Comparison of ENCODE assay signal across 21 mouse cellular contexts in genomic region chr6:125601748-125602147, GRCm38 (mm10). TPM values are rescaled to one million over a fixed set of nuclear protein-coding genes. Genes with fewer than 3 reads are reported as not detected.
A peak's percentile ranks its signal among the peaks of the same experiment; 100 is the strongest.
DNase-seq lines count a peak whose midpoint lies in the region; ATAC-seq lines count a peak whose summit lies in the region.
"Had no signal": no experiment of that assay in that cellular context is flagged by ENCODE, and none has a peak within 500 bp of the region (broad histone marks: within the 10 kb centered on the region; RNA-seq: fewer than 3 reads in every experiment).

No protein-coding gene starts in this region.

- H3K27me3 ChIP-seq in embryonic facial prominence, embryonic 11.5 days (ENCODE audit: control insufficient read depth, insufficient read depth, low read length), result no peaks in the 10 kb centered on the region
- H3K27me3 ChIP-seq in embryonic facial prominence, embryonic 10.5 days (replicated peaks; ENCODE audit: low read depth, poor library complexity, severe bottlenecking), result peaks cover 37% of the 10 kb centered on the region
- no peaks in the 10 kb centered on the region for H3K27me3 ChIP-seq in embryonic facial prominence, embryonic 15.5 days
- H3K27me3 ChIP-seq: hindbrain, embryonic 15.5 days had no signal

- no peaks in the 10 kb centered on the region for H3K36me3 ChIP-seq in embryonic facial prominence, embryonic 11.5 days (replicated peaks; ENCODE audit: control insufficient read depth, insufficient read depth, low read depth, low read length)
- H3K36me3 ChIP-seq in embryonic facial prominence, embryonic 10.5 days (replicated peaks), result no peaks in the 10 kb centered on the region
- no peaks in the 10 kb centered on the region for H3K36me3 ChIP-seq in embryonic facial prominence, embryonic 15.5 days
- H3K36me3 ChIP-seq: forebrain, embryonic 10.5 days; forebrain, embryonic 15.5 days; heart, embryonic 13.5 days; hindbrain, embryonic 15.5 days had no signal

- H3K9me3 ChIP-seq in embryonic facial prominence, embryonic 11.5 days (replicated peaks; ENCODE audit: control insufficient read depth, low read length), result no peaks in the 10 kb centered on the region
- H3K9me3 ChIP-seq in embryonic facial prominence, embryonic 10.5 days, result no peaks in the 10 kb centered on the region
- H3K9me3 ChIP-seq in embryonic facial prominence, embryonic 15.5 days (replicated peaks), result no peaks in the 10 kb centered on the region
- H3K9me3 ChIP-seq: forebrain, embryonic 10.5 days; forebrain, embryonic 15.5 days; heart, embryonic 13.5 days; hindbrain, embryonic 15.5 days had no signal

- no peak overlapping the region for H3K9ac ChIP-seq in embryonic facial prominence, embryonic 11.5 days (replicated peaks; ENCODE audit: low read length)
- H3K9ac ChIP-seq in embryonic facial prominence, embryonic 15.5 days, result no peak overlapping the region
- H3K9ac ChIP-seq: forebrain, embryonic 15.5 days; heart, embryonic 13.5 days; hindbrain, embryonic 15.5 days had no signal

- WGBS in embryonic facial prominence, embryonic 11.5 days, result 47% methylated on average over 5 of the region's 5 CpGs
- 61% methylated on average over 5 of the region's 5 CpGs for WGBS in embryonic facial prominence, embryonic 10.5 days
- 32% methylated on average over 5 of the region's 5 CpGs for WGBS in embryonic facial prominence, embryonic 15.5 days

- no peak overlapping the region for H3K4me3 ChIP-seq in embryonic facial prominence, embryonic 11.5 days (ENCODE audit: low read depth, low read length)
- H3K4me3 ChIP-seq in embryonic facial prominence, embryonic 10.5 days, result no peak overlapping the region
- no peak overlapping the region for H3K4me3 ChIP-seq in embryonic facial prominence, embryonic 15.5 days (replicated peaks)
- H3K4me3 ChIP-seq: erythroblast, embryonic 14.5 days; forebrain, embryonic 10.5 days; forebrain, embryonic 15.5 days; heart, embryonic 13.5 days; hindbrain, embryonic 15.5 days had no signal

- peak; percentile 49 for DNase-seq in embryonic facial prominence, embryonic 11.5 days (ENCODE audit: low spot score)
- DNase-seq in embryonic facial prominence, embryonic 10.5 days (ENCODE audit: low spot score), result no peak
- peak; percentile 44 for DNase-seq in kidney, postnatal 14 days
- DNase-seq in kidney, postnatal 36 days, result no peak
- peak; percentile 60 for DNase-seq in NIH3T3 (ENCODE audit: low read depth)
- no peak for DNase-seq in gastrocnemius, postnatal 36 days
- DNase-seq: adrenal gland, postnatal 36 days; cerebellum, adult 11 months; cerebellum, adult 8-10 months; cerebellum, postnatal 14 days; embryo, embryonic 11 days; gastrocnemius, postnatal 14 days; heart, postnatal 36 days had no signal

- no peak overlapping the region for H3K27ac ChIP-seq in embryonic facial prominence, embryonic 11.5 days (replicated peaks; ENCODE audit: low read depth, low read length)
- no peak overlapping the region for H3K27ac ChIP-seq in embryonic facial prominence, embryonic 10.5 days (replicated peaks)
- H3K27ac ChIP-seq in embryonic facial prominence, embryonic 15.5 days (replicated peaks), result peak overlapping the region; percentile 34; the same call in 1 of the 2 replicates
- H3K27ac ChIP-seq: forebrain, embryonic 15.5 days; heart, embryonic 13.5 days; hindbrain, embryonic 15.5 days had no signal

- no peak for ATAC-seq in embryonic facial prominence, embryonic 11.5 days (replicated peaks; ENCODE audit: insufficient number of reproducible peaks, low FRiP score, low TSS enrichment, low read depth)
- no peak for ATAC-seq in embryonic facial prominence, embryonic 15.5 days (ENCODE audit: insufficient number of reproducible peaks, low FRiP score, low TSS enrichment, low read depth)
- ATAC-seq in cerebellum, adult (ENCODE audit: insufficient number of reproducible peaks, low FRiP score, low TSS enrichment), result no peak
- ATAC-seq: forebrain, embryonic 15.5 days; intestine, embryonic 16.5 days had no signal

- no peaks in the 10 kb centered on the region; the same call in 1 of the 2 replicates for H3K4me1 ChIP-seq in embryonic facial prominence, embryonic 11.5 days (ENCODE audit: control insufficient read depth, insufficient read depth, low read length)
- peaks cover 38% of the 10 kb centered on the region for H3K4me1 ChIP-seq in embryonic facial prominence, embryonic 10.5 days
- peaks cover 39% of the 10 kb centered on the region for H3K4me1 ChIP-seq in embryonic facial prominence, embryonic 15.5 days

- intact Hi-C loops in gastrocnemius, postnatal 36 days (cut with DNase I), result loop anchor here (5.0 kb wide), 2 partner anchors 74 to 104 kb away; no protein-coding TSS in a partner anchor

- H3K4me2 ChIP-seq in embryonic facial prominence, embryonic 11.5 days (ENCODE audit: low read depth, low read length), result no peak overlapping the region
- H3K4me2 ChIP-seq in embryonic facial prominence, embryonic 15.5 days (replicated peaks), result no peak overlapping the region
- H3K4me2 ChIP-seq: forebrain, embryonic 15.5 days; heart, embryonic 13.5 days; hindbrain, embryonic 15.5 days had no signal

RNA-seq across cellular contexts. Expression of gene Vwf, which starts 55.2 kb away (rescaled TPM):
- polyA plus RNA-seq in embryonic facial prominence, embryonic 11.5 days (2014; fragmentation: Nextera tagmentation; extraction: Ambion mirVana), result 6.7 and 8.0 TPM in 2 replicates
- 5.5 and 8.6 TPM in 2 replicates for polyA plus RNA-seq in embryonic facial prominence, embryonic 10.5 days (2016; fragmentation: Nextera tagmentation; extraction: Ambion mirVana)
- polyA plus RNA-seq in embryonic facial prominence, embryonic 15.5 days (2015; fragmentation: Nextera tagmentation; extraction: Ambion mirVana), result 8.8 and 9.4 TPM in 2 replicates
- total RNA-seq in gastrocnemius, postnatal 36 days (2021), result 10 to 100 TPM; 13.5 to 15.4 TPM

Comparison
In these comparisons a context has a peak if more than half of its experiments do, and no peak if none do; other contexts are left out.
1. DNase-seq: peak in embryonic facial prominence, embryonic 11.5 days (single experiment), kidney, postnatal 14 days (single experiment) and NIH3T3 (single experiment); none in embryonic facial prominence, embryonic 10.5 days (single experiment), kidney, postnatal 36 days (0 of 2) and gastrocnemius, postnatal 36 days (0 of 2).